Mouse (Mus musculus): ENCODE results near the gene Heg1. TPM values are rescaled to one million over a fixed set of nuclear protein-coding genes. Genes with fewer than 3 reads are reported as not detected.
A peak's percentile ranks its signal among the peaks of the same experiment; 100 is the strongest.

Heg1 gene
- polyA plus RNA-seq, 1 experiment from 2014 or later = 17.7 TPM

DNA sequence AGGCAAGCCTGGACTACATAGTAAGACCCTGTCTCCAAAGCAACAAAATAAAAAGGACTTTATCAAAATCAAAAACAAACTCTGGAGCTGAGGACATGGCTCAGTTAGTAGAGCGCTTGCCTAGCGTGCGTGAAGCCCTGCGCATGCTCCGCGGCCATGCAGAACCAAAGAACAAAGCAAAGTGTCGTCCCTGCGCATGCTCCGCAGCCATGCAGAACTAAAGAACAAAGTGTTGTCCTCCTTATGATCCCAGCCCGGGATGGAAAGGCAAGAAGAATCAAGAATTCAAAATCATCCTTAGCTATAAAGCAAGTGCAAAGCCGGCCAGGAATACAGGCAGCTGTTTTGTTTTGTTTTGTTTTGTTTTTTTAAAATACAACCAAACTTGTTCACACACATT, 76.8 kb downstream of the Heg1 start:
- Histone ChIP-seq H3K4me3 (ENCODE audit: low read depth, low read length) (no peak overlapping the region), H3K36me3 (ENCODE audit: control insufficient read depth, insufficient read depth, low read length) (no peaks in the 10 kb centered on the region), H3K27me3 (replicated peaks; ENCODE audit: control insufficient read depth, insufficient read depth, low read length) (no peaks in the 10 kb centered on the region), H3K9me3 (ENCODE audit: control insufficient read depth, low read length) (no peaks in the 10 kb centered on the region), H3K4me1 (replicated peaks; ENCODE audit: control insufficient read depth, insufficient read depth, low read length) (peaks cover 24% of the 10 kb centered on the region), H3K4me2 (no peak overlapping the region), H3K27ac (ENCODE audit: low read depth, low read length) (no peak overlapping the region), H3K9ac (ENCODE audit: low read depth, low read length) (no peak overlapping the region)
- 75% methylated on average over 11 of the region's 11 CpGs for WGBS
- DNase-seq (ENCODE audit: low spot score) = no peak
- no peak for ATAC-seq (replicated peaks; ENCODE audit: low FRiP score)

DNA sequence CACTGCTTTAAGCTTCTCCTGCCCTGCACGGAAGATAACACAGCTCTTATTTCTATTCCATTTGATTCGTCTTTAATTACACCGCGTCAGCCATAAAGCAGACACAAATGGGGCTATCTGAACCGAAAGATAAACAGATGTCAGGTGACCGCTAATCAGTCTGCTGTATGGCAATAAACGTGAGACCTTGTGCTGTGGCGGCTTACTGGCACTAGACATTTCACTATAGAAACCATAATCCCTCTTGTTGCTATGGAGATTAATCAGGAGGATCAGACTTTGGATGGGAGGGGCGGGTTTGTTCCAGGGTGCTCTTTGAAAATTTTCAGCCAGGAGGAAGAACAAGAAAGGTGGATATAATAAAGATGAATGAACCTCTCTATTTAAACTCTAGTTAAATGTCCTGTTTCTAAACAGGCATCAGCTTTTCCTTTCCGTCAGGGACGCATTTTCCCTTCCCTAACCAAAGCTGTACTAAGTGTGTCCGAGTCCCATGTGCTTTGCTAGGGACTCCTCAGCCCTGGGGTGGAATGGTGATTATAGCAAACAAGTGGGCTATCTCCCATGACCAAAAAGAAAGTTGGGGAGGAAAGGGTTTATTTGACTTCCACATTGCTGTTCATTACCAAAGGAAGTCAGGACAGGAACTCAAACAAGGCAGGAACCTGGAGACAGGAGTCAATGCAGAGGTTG, 80.5 kb downstream of the Heg1 start:
- 58% methylated on average over 12 of the region's 12 CpGs for WGBS
- Histone ChIP-seq H3K4me1 (replicated peaks; ENCODE audit: control insufficient read depth, insufficient read depth, low read length) (peaks cover 28% of the 10 kb centered on the region), H3K36me3 (ENCODE audit: control insufficient read depth, insufficient read depth, low read length) (no peaks in the 10 kb centered on the region), H3K9ac (ENCODE audit: low read depth, low read length) (no peak overlapping the region), H3K27ac (ENCODE audit: low read depth, low read length) (no peak overlapping the region), H3K9me3 (ENCODE audit: control insufficient read depth, low read length) (no peaks in the 10 kb centered on the region), H3K4me2 (peak overlapping the region; percentile 10; the same call in 1 of the 2 replicates), H3K4me3 (ENCODE audit: low read depth, low read length) (no peak overlapping the region), H3K27me3 (replicated peaks; ENCODE audit: control insufficient read depth, insufficient read depth, low read length) (no peaks in the 10 kb centered on the region)
- no peak for DNase-seq (ENCODE audit: low spot score)
- ATAC-seq (replicated peaks; ENCODE audit: low FRiP score) = peak; percentile 46

- Histone ChIP-seq H3K4me2 (no peak overlapping the region), H3K27ac (ENCODE audit: low read depth, low read length) (no peak overlapping the region), H3K4me1 (replicated peaks; ENCODE audit: control insufficient read depth, insufficient read depth, low read length) (peaks cover 28% of the 10 kb centered on the region), H3K4me3 (ENCODE audit: low read depth, low read length) (no peak overlapping the region), H3K9ac (ENCODE audit: low read depth, low read length) (no peak overlapping the region), H3K36me3 (ENCODE audit: control insufficient read depth, insufficient read depth, low read length) (no peaks in the 10 kb centered on the region), H3K9me3 (ENCODE audit: control insufficient read depth, low read length) (no peaks in the 10 kb centered on the region), H3K27me3 (replicated peaks; ENCODE audit: control insufficient read depth, insufficient read depth, low read length) (no peaks in the 10 kb centered on the region)
- WGBS = 83% methylated on average over 2 of the region's 2 CpGs
- ATAC-seq (replicated peaks; ENCODE audit: low FRiP score) (no peak), DNase-seq (ENCODE audit: low spot score) (no peak)
Measured at GRCm38 (mm10) chr16:33765477-33765876, 81.3 kb downstream of the Heg1 start.

DNA sequence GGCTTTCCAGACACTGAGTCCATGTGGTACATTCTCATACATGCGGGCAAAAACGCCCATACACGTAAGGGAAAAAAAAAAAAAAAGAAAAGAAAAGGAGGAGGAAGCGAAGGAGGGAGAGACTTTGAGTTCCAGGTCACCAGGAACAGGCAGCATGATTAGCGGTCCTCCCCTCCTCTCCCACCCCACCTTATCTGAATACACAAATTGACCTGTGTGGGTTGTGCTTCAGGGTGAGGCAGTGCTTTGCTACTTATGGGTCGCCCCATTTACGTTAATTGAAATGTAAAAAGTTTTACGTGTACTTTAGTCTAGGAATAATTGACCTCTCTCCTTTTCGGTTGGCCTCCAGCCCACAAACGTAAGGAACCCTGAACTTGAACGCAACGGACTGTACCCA, 82.1 kb downstream of the Heg1 start:
- peak overlapping the region; percentile 46 for H3K4me2 ChIP-seq
- H3K27me3 ChIP-seq (replicated peaks; ENCODE audit: control insufficient read depth, insufficient read depth, low read length) = no peaks in the 10 kb centered on the region
- peaks cover 27% of the 10 kb centered on the region for H3K4me1 ChIP-seq (replicated peaks; ENCODE audit: control insufficient read depth, insufficient read depth, low read length)
- WGBS = 65% methylated on average over 12 of the region's 12 CpGs
- H3K9me3 ChIP-seq (ENCODE audit: control insufficient read depth, low read length) = no peaks in the 10 kb centered on the region
- H3K9ac ChIP-seq (ENCODE audit: low read depth, low read length) = no peak overlapping the region
- DNase-seq (ENCODE audit: low spot score) (no peak), ATAC-seq (replicated peaks; ENCODE audit: low FRiP score) (peak; percentile 56; the same call in 1 of the 2 replicates)
- no peaks in the 10 kb centered on the region for H3K36me3 ChIP-seq (ENCODE audit: control insufficient read depth, insufficient read depth, low read length)
- H3K27ac ChIP-seq (ENCODE audit: low read depth, low read length) = no peak overlapping the region
- H3K4me3 ChIP-seq (ENCODE audit: low read depth, low read length) = peak overlapping the region; percentile 10; the same call in 1 of the 2 replicates

DNA sequence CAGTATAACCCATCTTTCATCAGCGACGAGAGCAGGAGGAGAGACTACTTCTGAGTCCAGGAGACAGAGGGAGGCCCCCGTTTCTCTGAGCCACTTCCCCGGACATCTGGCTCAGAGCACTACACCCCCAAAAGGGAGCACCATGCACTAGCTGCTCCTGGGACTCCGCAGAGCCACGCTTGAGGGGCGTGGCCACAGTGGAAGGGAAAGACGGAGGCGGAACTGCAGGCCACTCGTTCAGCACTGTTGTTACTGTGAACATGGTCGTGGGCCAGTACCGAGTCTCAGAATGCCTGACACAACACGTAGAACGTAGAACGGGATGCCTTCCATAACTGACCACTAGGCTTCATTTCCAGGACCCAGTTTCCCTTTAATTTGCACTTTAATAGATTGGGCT, 82.6 kb downstream of the Heg1 start:
- Histone ChIP-seq H3K36me3 (ENCODE audit: control insufficient read depth, insufficient read depth, low read length) (no peaks in the 10 kb centered on the region), H3K4me2 (peak overlapping the region; percentile 46), H3K9ac (ENCODE audit: low read depth, low read length) (no peak overlapping the region), H3K9me3 (ENCODE audit: control insufficient read depth, low read length) (no peaks in the 10 kb centered on the region), H3K4me3 (ENCODE audit: low read depth, low read length) (peak overlapping the region; percentile 10; the same call in 1 of the 2 replicates), H3K4me1 (replicated peaks; ENCODE audit: control insufficient read depth, insufficient read depth, low read length) (peaks cover 22% of the 10 kb centered on the region), H3K27me3 (replicated peaks; ENCODE audit: control insufficient read depth, insufficient read depth, low read length) (no peaks in the 10 kb centered on the region), H3K27ac (ENCODE audit: low read depth, low read length) (no peak overlapping the region)
- ATAC-seq (replicated peaks; ENCODE audit: low FRiP score) (peak; percentile 32; the same call in 1 of the 2 replicates), DNase-seq (ENCODE audit: low spot score) (no peak)
- WGBS = 55% methylated on average over 15 of the region's 15 CpGs

- no peak overlapping the region for H3K27ac ChIP-seq (ENCODE audit: low read depth, low read length)
- 82% methylated on average over 3 of the region's 3 CpGs for WGBS
- H3K9me3 ChIP-seq (ENCODE audit: control insufficient read depth, low read length) = no peaks in the 10 kb centered on the region
- ATAC-seq (replicated peaks; ENCODE audit: low FRiP score) = no peak
- no peak overlapping the region for H3K4me2 ChIP-seq
- no peaks in the 10 kb centered on the region for H3K36me3 ChIP-seq (ENCODE audit: control insufficient read depth, insufficient read depth, low read length)
- H3K4me3 ChIP-seq (ENCODE audit: low read depth, low read length) = no peak overlapping the region
- no peak for DNase-seq (ENCODE audit: low spot score)
- H3K9ac ChIP-seq (ENCODE audit: low read depth, low read length) = no peak overlapping the region
- H3K4me1 ChIP-seq (replicated peaks; ENCODE audit: control insufficient read depth, insufficient read depth, low read length) = peaks cover 23% of the 10 kb centered on the region
- H3K27me3 ChIP-seq (replicated peaks; ENCODE audit: control insufficient read depth, insufficient read depth, low read length) = no peaks in the 10 kb centered on the region
Measured at GRCm38 (mm10) chr16:33768491-33769278, 84.5 kb downstream of the Heg1 start.

- DNase-seq (ENCODE audit: low spot score) (no peak), ATAC-seq (replicated peaks; ENCODE audit: low FRiP score) (no peak)
- Histone ChIP-seq H3K36me3 (ENCODE audit: control insufficient read depth, insufficient read depth, low read length) (no peaks in the 10 kb centered on the region), H3K27me3 (replicated peaks; ENCODE audit: control insufficient read depth, insufficient read depth, low read length) (no peaks in the 10 kb centered on the region), H3K4me3 (ENCODE audit: low read depth, low read length) (no peak overlapping the region), H3K4me2 (no peak overlapping the region), H3K9me3 (ENCODE audit: control insufficient read depth, low read length) (no peaks in the 10 kb centered on the region), H3K4me1 (replicated peaks; ENCODE audit: control insufficient read depth, insufficient read depth, low read length) (peaks cover 16% of the 10 kb centered on the region), H3K27ac (ENCODE audit: low read depth, low read length) (no peak overlapping the region; the same call in 1 of the 2 replicates), H3K9ac (ENCODE audit: low read depth, low read length) (no peak overlapping the region)
- 50% methylated on average over 7 of the region's 7 CpGs for WGBS
Measured at GRCm38 (mm10) chr16:33769848-33770247, 85.7 kb downstream of the Heg1 start.

GRCm38 (mm10) chr16:33770778-33771454, 86.7 kb downstream of the Heg1 start:
- ATAC-seq (replicated peaks; ENCODE audit: low FRiP score) = no peak
- Histone ChIP-seq H3K27me3 (replicated peaks; ENCODE audit: control insufficient read depth, insufficient read depth, low read length) (no peaks in the 10 kb centered on the region), H3K36me3 (ENCODE audit: control insufficient read depth, insufficient read depth, low read length) (no peaks in the 10 kb centered on the region), H3K4me1 (replicated peaks; ENCODE audit: control insufficient read depth, insufficient read depth, low read length) (peaks cover 17% of the 10 kb centered on the region), H3K4me2 (no peak overlapping the region), H3K9ac (ENCODE audit: low read depth, low read length) (no peak overlapping the region), H3K4me3 (ENCODE audit: low read depth, low read length) (no peak overlapping the region), H3K9me3 (ENCODE audit: control insufficient read depth, low read length) (no peaks in the 10 kb centered on the region), H3K27ac (ENCODE audit: low read depth, low read length) (no peak overlapping the region)
- 83% methylated on average over 4 of the region's 4 CpGs for WGBS
- no peak for DNase-seq (ENCODE audit: low spot score)
